In genomic region chr8:95002089-95002655, GRCm38 (mm10) we compare ENCODE assay signal across 12 mouse cellular contexts. TPM values are rescaled to one million over a fixed set of nuclear protein-coding genes. Genes with fewer than 3 reads are reported as not detected.
DNase-seq lines count a peak whose midpoint lies in the region; ATAC-seq and TF ChIP-seq lines count a peak whose summit lies in the region.
"Had no signal": no experiment of that assay in that cellular context is flagged by ENCODE, and none has a peak within 500 bp of the region (broad histone marks: within the 10 kb centered on the region; RNA-seq: fewer than 3 reads in every experiment).

No protein-coding gene starts in this region.

- no peak for DNase-seq in heart, postnatal 36 days
- no peak for DNase-seq in forebrain, embryonic 11.5 days (ENCODE audit: low spot score)
- DNase-seq in left cerebral cortex, postnatal 14 days (ENCODE audit: low spot score in 2 of 2) = no peak
- no peak for DNase-seq in layer of hippocampus, postnatal 25 days (ENCODE audit: extremely low spot score in 1 of 2, low spot score in 1 of 2)

- H3K27ac ChIP-seq in heart, embryonic 13.5 days (replicated peaks) = peak overlapping the region; percentile 71
- no peak overlapping the region for H3K27ac ChIP-seq in forebrain, embryonic 11.5 days (ENCODE audit: low read depth, low read length)
- H3K27ac ChIP-seq in intestine, embryonic 15.5 days = peak overlapping the region; percentile 27; the same call in 1 of the 2 replicates

- TF ChIP-seq CTCF in C2C12 (IDR thresholded peaks at IDR 0.05; ENCODE audit: control insufficient read depth, insufficient read depth, insufficient read length) = no peak

- H3K4me3 ChIP-seq in heart, embryonic 13.5 days = no peak overlapping the region
- H3K4me3 ChIP-seq in C2C12 (ENCODE audit: insufficient read depth, poor library complexity, severe bottlenecking) = no peak overlapping the region
- H3K4me3 ChIP-seq in forebrain, embryonic 11.5 days (ENCODE audit: low read depth, low read length) = no peak overlapping the region
- H3K4me3 ChIP-seq in intestine, embryonic 15.5 days (replicated peaks) = no peak overlapping the region
- H3K4me3 ChIP-seq: left cerebral cortex, adult 2 months had no signal

- peak overlapping the region; percentile 20 for H3K9ac ChIP-seq in heart, embryonic 13.5 days
- H3K9ac ChIP-seq in forebrain, embryonic 11.5 days (ENCODE audit: low read length) = no peak overlapping the region
- H3K9ac ChIP-seq in intestine, embryonic 15.5 days = no peak overlapping the region

- H3K79me3 ChIP-seq in C2C12 (ENCODE audit: low read depth) = no peaks in the 10 kb centered on the region

- H3ac ChIP-seq in C2C12 (ENCODE audit: control insufficient read depth, insufficient read length, low read depth) = peak overlapping the region; percentile 27

- peaks cover 54% of the 10 kb centered on the region for H3K4me1 ChIP-seq in heart, embryonic 13.5 days
- H3K4me1 ChIP-seq in forebrain, embryonic 11.5 days (replicated peaks; ENCODE audit: control insufficient read depth, insufficient read depth, low read length) = peaks cover 36% of the 10 kb centered on the region
- H3K4me1 ChIP-seq in intestine, embryonic 15.5 days (replicated peaks) = peaks cover 31% of the 10 kb centered on the region

- H3K9me3 ChIP-seq in heart, embryonic 13.5 days = no peaks in the 10 kb centered on the region
- no peaks in the 10 kb centered on the region for H3K9me3 ChIP-seq in forebrain, embryonic 11.5 days (ENCODE audit: control insufficient read depth, low read length)
- H3K9me3 ChIP-seq in intestine, embryonic 15.5 days = no peaks in the 10 kb centered on the region
- H3K9me3 ChIP-seq: G1E had no signal

- no peak for ATAC-seq in heart, embryonic 13.5 days (ENCODE audit: extremely low read depth, insufficient number of reproducible peaks, low FRiP score, low TSS enrichment)
- ATAC-seq in forebrain, embryonic 11.5 days (replicated peaks; ENCODE audit: low FRiP score) = peak; percentile 9
- ATAC-seq in intestine, embryonic 15.5 days = peak; percentile 32
- ATAC-seq in activated CD4-positive, CD25-positive, alpha-beta regulatory T cell, adult 4 months = no peak

- intact Hi-C loops in heart, postnatal 36 days (cut with DNase I) = loop anchor here (5.0 kb wide), 1 partner anchor 130 kb away; no protein-coding TSS in a partner anchor
- intact Hi-C loops in left cerebral cortex, postnatal 14 days (cut with DNase I) = loop anchor here (5.0 kb wide), 1 partner anchor 130 kb away; no protein-coding TSS in a partner anchor

- no peaks in the 10 kb centered on the region for H3K36me3 ChIP-seq in heart, embryonic 13.5 days
- H3K36me3 ChIP-seq in C2C12 (ENCODE audit: control insufficient read depth, insufficient read depth) = no peaks in the 10 kb centered on the region
- H3K36me3 ChIP-seq in forebrain, embryonic 11.5 days (ENCODE audit: control insufficient read depth, insufficient read depth, low read length) = peaks cover 23% of the 10 kb centered on the region
- no peaks in the 10 kb centered on the region for H3K36me3 ChIP-seq in intestine, embryonic 15.5 days

- H3K27me3 ChIP-seq in heart, embryonic 13.5 days (replicated peaks) = no peaks in the 10 kb centered on the region
- no peaks in the 10 kb centered on the region for H3K27me3 ChIP-seq in C2C12 (ENCODE audit: control insufficient read depth, insufficient read depth, insufficient read length)
- no peaks in the 10 kb centered on the region for H3K27me3 ChIP-seq in forebrain, embryonic 11.5 days (ENCODE audit: control insufficient read depth, insufficient read depth, low read length)
- H3K27me3 ChIP-seq in intestine, embryonic 15.5 days (replicated peaks) = no peaks in the 10 kb centered on the region

- H3K4me2 ChIP-seq in heart, embryonic 13.5 days = peak overlapping the region; percentile 33
- no peak overlapping the region for H3K4me2 ChIP-seq in forebrain, embryonic 11.5 days (ENCODE audit: low read depth, low read length, severe bottlenecking)
- H3K4me2 ChIP-seq in intestine, embryonic 15.5 days (replicated peaks) = no peak overlapping the region

- 25% methylated on average over 8 of the region's 8 CpGs for WGBS in heart, embryonic 13.5 days
- 66% methylated on average over 8 of the region's 8 CpGs for WGBS in forebrain, embryonic 11.5 days
- WGBS in intestine, embryonic 15.5 days = 31% methylated on average over 8 of the region's 8 CpGs

- H3K79me2 ChIP-seq in C2C12 (ENCODE audit: control insufficient read depth, insufficient read depth) = no peaks in the 10 kb centered on the region

TF ChIP-seq in C2C12, 6 proteins besides CTCF, POLR2A, EP300 and RAD21:
- TF ChIP-seq MYOG (IDR thresholded peaks at IDR 0.05; ENCODE audit: control insufficient read depth, extremely low read depth, insufficient read length) (no peak), FOSL1 (IDR thresholded peaks at IDR 0.05; ENCODE audit: insufficient read depth, low read length, poor library complexity, severe bottlenecking) (no peak), CEBPB (IDR thresholded peaks at IDR 0.05; ENCODE audit: low read depth) (no peak), USF1 (IDR thresholded peaks at IDR 0.05; ENCODE audit: low read depth) (no peak), MYOD1 (IDR thresholded peaks at IDR 0.05; ENCODE audit: control insufficient read depth, insufficient read length, low read depth) (no peak), MAX (IDR thresholded peaks at IDR 0.05) (no peak)
TF ChIP-seq in C2C12: peak in this region for 0.

RNA-seq across cellular contexts. Expression of gene Adgrg3, which starts 15.3 kb away (rescaled TPM):
- 3.0 and 3.1 TPM in 2 replicates for polyA plus RNA-seq in heart, embryonic 13.5 days (2015; fragmentation: Nextera tagmentation; extraction: Ambion mirVana)
- 1 to 10 TPM; 1.9 to 2.1 TPM for total RNA-seq in heart, postnatal 36 days (2021)
- polyA plus RNA-seq in C2C12 (2012; fragmentation: generic; extraction: Trizol) = 19.4 TPM
- polyA plus RNA-seq in forebrain, embryonic 11.5 days (2014; fragmentation: Nextera tagmentation; extraction: Ambion mirVana) = 2.9 and 3.2 TPM in 2 replicates
- polyA plus RNA-seq in intestine, embryonic 15.5 days (2015; fragmentation: Nextera tagmentation; extraction: Ambion mirVana) = 3.4 and 3.5 TPM in 2 replicates
- total RNA-seq in left cerebral cortex, postnatal 14 days (2021) = under 1 TPM; 0.68 to 0.89 TPM
- under 1 TPM; 0.21 to 0.22 TPM for total RNA-seq in layer of hippocampus, postnatal 25 days (2021)
- under 1 TPM; 0.21 to 0.41 TPM for polyA plus RNA-seq in activated CD4-positive, CD25-positive, alpha-beta regulatory T cell, adult 4 months (2017; shearing (Covaris generic))

RNA-seq across cellular contexts. Expression of gene Adgrg1, which starts 27.6 kb away (rescaled TPM):
- polyA plus RNA-seq in heart, embryonic 13.5 days (2015; fragmentation: Nextera tagmentation; extraction: Ambion mirVana) = 4.4 and 4.7 TPM in 2 replicates
- total RNA-seq in heart, postnatal 36 days (2021) = 10 to 100 TPM; 42.5 to 62.0 TPM
- polyA plus RNA-seq in C2C12 (2012; fragmentation: generic; extraction: Trizol) = 2.8 TPM
- 177 and 184 TPM in 2 replicates for polyA plus RNA-seq in forebrain, embryonic 11.5 days (2014; fragmentation: Nextera tagmentation; extraction: Ambion mirVana)
- 22.4 and 23.8 TPM in 2 replicates for polyA plus RNA-seq in intestine, embryonic 15.5 days (2015; fragmentation: Nextera tagmentation; extraction: Ambion mirVana)
- total RNA-seq in left cerebral cortex, postnatal 14 days (2021) = 100 to 1,000 TPM in 1 of 2 experiments, 10 to 100 TPM in 1; 93.3 to 110 TPM
- total RNA-seq in layer of hippocampus, postnatal 25 days (2021) = 100 to 1,000 TPM; 101 to 103 TPM
- polyA plus RNA-seq in activated CD4-positive, CD25-positive, alpha-beta regulatory T cell, adult 4 months (2017; shearing (Covaris generic)) = 1 to 10 TPM; 1.8 to 2.8 TPM

RNA-seq across cellular contexts. Expression of gene Drc7, which starts 52.7 kb away (rescaled TPM):
- not detected in 2 replicates for polyA plus RNA-seq in heart, embryonic 13.5 days (2015; fragmentation: Nextera tagmentation; extraction: Ambion mirVana)
- not detected for total RNA-seq in heart, postnatal 36 days (2021)
- 0.09 TPM for polyA plus RNA-seq in C2C12 (2012; fragmentation: generic; extraction: Trizol)
- 0.12 TPM in 1 of 2 replicates, not detected in the other for polyA plus RNA-seq in forebrain, embryonic 11.5 days (2014; fragmentation: Nextera tagmentation; extraction: Ambion mirVana)
- not detected in 2 replicates for polyA plus RNA-seq in intestine, embryonic 15.5 days (2015; fragmentation: Nextera tagmentation; extraction: Ambion mirVana)
- 1 to 10 TPM; 1.3 to 2.1 TPM for total RNA-seq in left cerebral cortex, postnatal 14 days (2021)
- total RNA-seq in layer of hippocampus, postnatal 25 days (2021) = 1 to 10 TPM; 1.4 to 1.5 TPM
- not detected for polyA plus RNA-seq in activated CD4-positive, CD25-positive, alpha-beta regulatory T cell, adult 4 months (2017; shearing (Covaris generic))
- total RNA-seq: adrenal gland, postnatal 4 days; gastrocnemius, postnatal 10 days had no signal
- polyA plus RNA-seq: G1E had no signal

Comparison
In these comparisons a context has a peak if more than half of its experiments do, and no peak if none do; other contexts are left out.
1. ATAC-seq: peak in forebrain, embryonic 11.5 days (single experiment) and intestine, embryonic 15.5 days (single experiment); none in heart, embryonic 13.5 days (single experiment) and activated CD4-positive, CD25-positive, alpha-beta regulatory T cell, adult 4 months (single experiment).